Mouse (Mus musculus): ENCODE measurements around the gene Smco1.

DNA sequence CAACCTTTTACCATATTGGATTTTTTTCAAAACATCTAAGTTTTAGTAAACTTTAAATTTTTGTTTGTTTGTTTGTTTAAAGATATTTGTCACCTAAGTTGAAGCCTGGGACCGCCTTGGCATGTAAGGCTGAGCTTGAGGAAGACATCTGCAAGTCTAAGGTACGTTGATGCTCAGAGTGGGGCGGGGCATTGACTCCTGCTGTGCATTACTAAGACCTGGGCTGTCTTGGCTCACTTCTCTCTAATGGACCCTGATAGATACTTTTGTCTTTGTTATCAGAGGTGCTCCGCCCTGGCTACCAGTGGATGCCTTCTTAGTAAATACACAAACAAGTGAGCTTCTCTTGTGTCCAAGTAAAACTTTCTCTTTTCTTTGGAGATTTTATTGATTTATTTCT is 20.6 kb downstream of the Smco1 start:
- TF ChIP-seq ZNF384 (IDR thresholded peaks at IDR 0.05; ENCODE audit: low read depth, low read length) (no peak), HCFC1 (IDR thresholded peaks at IDR 0.05; ENCODE audit: borderline replicate concordance, insufficient read depth, low read length) (no peak), CHD2 (IDR thresholded peaks at IDR 0.05; ENCODE audit: low read depth, low read length) (no peak), ZC3H11A (IDR thresholded peaks at IDR 0.05; ENCODE audit: borderline replicate concordance, low read depth, low read length) (no peak), MAFK (IDR thresholded peaks at IDR 0.05; ENCODE audit: insufficient read depth, low read depth, low read length) (no peak)

Measured in ES-E14 (cell line).